Mouse (Mus musculus) forebrain, embryonic 11.5 days (tissue): ENCODE data around the gene Gm37419. TPM values are rescaled to one million over a fixed set of nuclear protein-coding genes. Genes with fewer than 3 reads are reported as not detected.

Experiments
- ATAC-seq: fragments of 200-750 bp; cut with Nextera tagmentation; replicated peaks from 2 replicates; pipeline ENCODE4 v1.8.0; 2017; ENCODE audit warnings: moderate TSS enrichment; ENCODE audit not compliant: low FRiP score
- DNase-seq: peaks from one replicate; pipeline ENCODE4 v3.0.0-alpha.2; 2017; ENCODE audit warnings: low spot score
- H3K27ac ChIP-seq: fragments of 300-500 bp; sonication (generic); 2 replicates; pipeline ENCODE4 v1.5.1; 2014; ENCODE audit warnings: low read depth, low read length
- H3K27me3 ChIP-seq: fragments of 300-500 bp; sonication (generic); 2 replicates; pipeline ENCODE4 v1.6.1; 2014; ENCODE audit warnings: mild to moderate bottlenecking, low read length, mixed read lengths; ENCODE audit not compliant: control insufficient read depth, insufficient read depth
- H3K36me3 ChIP-seq: fragments of 300-500 bp; sonication (generic); 2 replicates; pipeline ENCODE4 v1.6.1; 2014; ENCODE audit warnings: mild to moderate bottlenecking, low read length, moderate library complexity, mixed read lengths; ENCODE audit not compliant: control insufficient read depth, insufficient read depth
- H3K4me1 ChIP-seq: fragments of 300-500 bp; sonication (generic); replicated peaks from 2 replicates; pipeline ENCODE4 v1.6.1; 2014; ENCODE audit warnings: low read length, mixed read lengths; ENCODE audit not compliant: control insufficient read depth, insufficient read depth
- H3K4me2 ChIP-seq: fragments of 300-500 bp; sonication (generic); 2 replicates; pipeline ENCODE4 v1.6.1; 2014; ENCODE audit warnings: low read depth, mild to moderate bottlenecking, low read length, moderate library complexity, mixed read lengths; ENCODE audit not compliant: severe bottlenecking
- H3K4me3 ChIP-seq: fragments of 300-500 bp; sonication (generic); 2 replicates; pipeline ENCODE4 v1.5.1; 2014; ENCODE audit warnings: low read depth, low read length
- H3K9ac ChIP-seq: fragments of 300-500 bp; sonication (generic); 2 replicates; pipeline ENCODE4 v1.6.1; 2014; ENCODE audit warnings: low read length
- H3K9me3 ChIP-seq: fragments of 300-500 bp; sonication (generic); 2 replicates; pipeline ENCODE4 v1.6.1; 2016; ENCODE audit warnings: low read length, mixed read lengths; ENCODE audit not compliant: control insufficient read depth
- WGBS: fragments of 180-500 bp; shearing (Covaris S2); extraction: QIAGEN DNeasy Blood & Tissue Kit; methylation state at CpG from one replicate; pipeline ENCODE4 v1.1.7; 2014; 5-methylcytosine and 5-hydroxymethylcytosine counted together
- polyA plus RNA-seq: library from polyadenylated mRNA; unstranded; fragments of >200 nt; fragmentation: Nextera tagmentation; extraction: Ambion mirVana; gene quantifications from 2 replicates; pipeline ENCODE4 v1.2.1, GENCODE M21; 2014

Gm37419 gene
- polyA plus RNA-seq, 1 experiment from 2014 or later, result not detected

- H3K4me3 ChIP-seq, result no peak overlapping the region
- no peaks in the 10 kb centered on the region; the same call in 1 of the 2 replicates for H3K4me1 ChIP-seq
- H3K27ac ChIP-seq, result no peak overlapping the region
- 79% methylated on average over 22 of the region's 22 CpGs for WGBS
- H3K9me3 ChIP-seq, result no peaks in the 10 kb centered on the region
- no peaks in the 10 kb centered on the region for H3K27me3 ChIP-seq
- no peaks in the 10 kb centered on the region for H3K36me3 ChIP-seq
- no peak overlapping the region for H3K9ac ChIP-seq
- DNase-seq (no peak), ATAC-seq (no peak)
- no peak overlapping the region for H3K4me2 ChIP-seq
Measured at GRCm38 (mm10) chr16:23963896-23964668, 24.2 kb upstream of the Gm37419 start.

- no peak overlapping the region for H3K4me3 ChIP-seq
- WGBS, result 82% methylated on average over 14 of the region's 14 CpGs
Measured at GRCm38 (mm10) chr16:23964706-23965367, 23.4 kb upstream of the Gm37419 start.

GRCm38 (mm10) chr16:23966066-23966465 lies 22.2 kb upstream of the Gm37419 start:
- no peaks in the 10 kb centered on the region for H3K27me3 ChIP-seq
- no peak for ATAC-seq
- DNase-seq, result no peak
- no peak overlapping the region for H3K4me2 ChIP-seq
- H3K9me3 ChIP-seq, result no peaks in the 10 kb centered on the region
- WGBS, result 94% methylated on average over 14 of the region's 14 CpGs
- no peaks in the 10 kb centered on the region; the same call in 1 of the 2 replicates for H3K4me1 ChIP-seq
- H3K4me3 ChIP-seq, result no peak overlapping the region
- no peaks in the 10 kb centered on the region for H3K36me3 ChIP-seq
- no peak overlapping the region for H3K27ac ChIP-seq
- no peak overlapping the region for H3K9ac ChIP-seq

More at GRCm38 (mm10) chr16:23964706-23965367, 23.4 kb upstream of the Gm37419 start:
- no peak overlapping the region for H3K27ac ChIP-seq
- H3K4me2 ChIP-seq, result no peak overlapping the region
- no peaks in the 10 kb centered on the region; the same call in 1 of the 2 replicates for H3K4me1 ChIP-seq
- no peaks in the 10 kb centered on the region for H3K9me3 ChIP-seq
- H3K27me3 ChIP-seq, result no peaks in the 10 kb centered on the region
- no peak overlapping the region for H3K9ac ChIP-seq
- H3K36me3 ChIP-seq, result no peaks in the 10 kb centered on the region
- ATAC-seq, result no peak
- DNase-seq, result no peak

GRCm38 (mm10) chr16:23967301-23967700 lies 21.0 kb upstream of the Gm37419 start:
- H3K36me3 ChIP-seq, result no peaks in the 10 kb centered on the region
- no peaks in the 10 kb centered on the region for H3K27me3 ChIP-seq
- DNase-seq, result no peak
- H3K4me3 ChIP-seq, result no peak overlapping the region
- no peak overlapping the region for H3K27ac ChIP-seq
- no peaks in the 10 kb centered on the region; the same call in 1 of the 2 replicates for H3K4me1 ChIP-seq
- WGBS, result 78% methylated on average over 7 of the region's 7 CpGs
- no peak overlapping the region for H3K4me2 ChIP-seq
- no peak for ATAC-seq
- no peaks in the 10 kb centered on the region for H3K9me3 ChIP-seq
- no peak overlapping the region for H3K9ac ChIP-seq

GRCm38 (mm10) chr16:23968888-23969287 lies 19.4 kb upstream of the Gm37419 start:
- no peaks in the 10 kb centered on the region for H3K9me3 ChIP-seq
- 74% methylated on average over 4 of the region's 4 CpGs for WGBS
- H3K27ac ChIP-seq, result no peak overlapping the region
- H3K4me1 ChIP-seq, result no peaks in the 10 kb centered on the region; the same call in 1 of the 2 replicates
- no peak for ATAC-seq
- no peaks in the 10 kb centered on the region for H3K36me3 ChIP-seq
- H3K9ac ChIP-seq, result no peak overlapping the region
- DNase-seq, result no peak
- H3K27me3 ChIP-seq, result no peaks in the 10 kb centered on the region
- no peak overlapping the region for H3K4me3 ChIP-seq
- H3K4me2 ChIP-seq, result no peak overlapping the region

GRCm38 (mm10) chr16:23969919-23970318 lies 18.4 kb upstream of the Gm37419 start:
- 84% methylated on average over 14 of the region's 14 CpGs for WGBS

GRCm38 (mm10) chr16:23972126-23972740 lies 16.0 kb upstream of the Gm37419 start:
- Histone ChIP-seq H3K9me3 (no peaks in the 10 kb centered on the region), H3K4me1 (no peaks in the 10 kb centered on the region; the same call in 1 of the 2 replicates), H3K27me3 (no peaks in the 10 kb centered on the region), H3K36me3 (no peaks in the 10 kb centered on the region), H3K27ac (no peak overlapping the region), H3K9ac (no peak overlapping the region), H3K4me2 (no peak overlapping the region), H3K4me3 (no peak overlapping the region)
- no peak for ATAC-seq
- 80% methylated on average over 20 of the region's 20 CpGs for WGBS
- no peak for DNase-seq

More at GRCm38 (mm10) chr16:23969919-23970318, 18.4 kb upstream of the Gm37419 start:
- no peak for DNase-seq
- Histone ChIP-seq H3K9ac (no peak overlapping the region), H3K36me3 (no peaks in the 10 kb centered on the region), H3K9me3 (no peaks in the 10 kb centered on the region), H3K27me3 (no peaks in the 10 kb centered on the region), H3K4me1 (no peaks in the 10 kb centered on the region; the same call in 1 of the 2 replicates), H3K4me2 (no peak overlapping the region), H3K4me3 (no peak overlapping the region), H3K27ac (no peak overlapping the region)
- no peak for ATAC-seq

- no peak for ATAC-seq
- H3K4me3 ChIP-seq, result no peak overlapping the region
- no peak overlapping the region for H3K4me2 ChIP-seq
- no peaks in the 10 kb centered on the region for H3K9me3 ChIP-seq
- DNase-seq, result no peak
- no peaks in the 10 kb centered on the region; the same call in 1 of the 2 replicates for H3K4me1 ChIP-seq
- WGBS, result 78% methylated on average over 11 of the region's 11 CpGs
- no peak overlapping the region for H3K9ac ChIP-seq
- no peaks in the 10 kb centered on the region for H3K27me3 ChIP-seq
- H3K36me3 ChIP-seq, result no peaks in the 10 kb centered on the region
- H3K27ac ChIP-seq, result no peak overlapping the region
Measured at GRCm38 (mm10) chr16:23972901-23973300, 15.4 kb upstream of the Gm37419 start.
